Mouse (Mus musculus): ENCODE results near the gene Cbarp.

- no peak for TF ChIP-seq POLR2A (IDR thresholded peaks at IDR 0.05; ENCODE audit: control insufficient read depth, low read depth, low read length)
- no peak for TF ChIP-seq CTCF (IDR thresholded peaks at IDR 0.05; ENCODE audit: control insufficient read depth, insufficient read depth, insufficient replicate concordance, low read depth, low read length)
Observed at GRCm38 (mm10) chr10:80139975-80140665, 515 bp downstream of the Cbarp start.

Measured in testis, adult 2 months (tissue).